Mouse (Mus musculus) liver, embryonic 16.5 days (tissue): ENCODE data around the gene Golph3. TPM values are rescaled to one million over a fixed set of nuclear protein-coding genes. Genes with fewer than 3 reads are reported as not detected.

Source experiments
- ATAC-seq: fragments of 200-750 bp; cut with Nextera tagmentation; 2 replicates; pipeline ENCODE4 v1.8.0; 2017; ENCODE audit warnings: low read depth, mild to moderate bottlenecking, moderate number of reproducible peaks, moderate library complexity
- H3K27ac ChIP-seq: fragments of 300-500 bp; sonication (generic); 2 replicates; pipeline ENCODE4 v1.5.1; 2014; ENCODE audit warnings: mild to moderate bottlenecking, low read length
- H3K27me3 ChIP-seq: fragments of 300-500 bp; sonication (generic); 2 replicates; pipeline ENCODE4 v1.6.1; 2014; ENCODE audit warnings: low read depth, low read length, mixed read lengths; ENCODE audit not compliant: control insufficient read depth, insufficient read depth
- H3K36me3 ChIP-seq: fragments of 300-500 bp; sonication (generic); 2 replicates; pipeline ENCODE4 v1.6.1; 2014; ENCODE audit warnings: mild to moderate bottlenecking; ENCODE audit not compliant: control insufficient read depth, insufficient read depth
- H3K4me1 ChIP-seq: fragments of 300-500 bp; sonication (generic); 2 replicates; pipeline ENCODE4 v1.6.1; 2014; ENCODE audit warnings: low read depth, low read length, mixed read lengths; ENCODE audit not compliant: control insufficient read depth
- H3K4me2 ChIP-seq: fragments of 300-500 bp; sonication (generic); 2 replicates; pipeline ENCODE4 v1.6.1; 2014; ENCODE audit warnings: low read depth, low read length, mixed read lengths
- H3K4me3 ChIP-seq: fragments of 300-500 bp; sonication (generic); 2 replicates; pipeline ENCODE4 v1.5.1; 2014; ENCODE audit warnings: low read depth, mild to moderate bottlenecking, low read length
- H3K9ac ChIP-seq: fragments of 300-500 bp; sonication (generic); 2 replicates; pipeline ENCODE4 v1.6.1; 2014; ENCODE audit warnings: low read depth, low read length
- H3K9me3 ChIP-seq: fragments of 300-500 bp; sonication (generic); replicated peaks from 2 replicates; pipeline ENCODE4 v1.6.1; 2016; ENCODE audit warnings: low read length; ENCODE audit not compliant: control insufficient read depth
- WGBS: fragments of 180-500 bp; shearing (Covaris S2); extraction: QIAGEN DNeasy Blood & Tissue Kit; methylation state at CpG from one replicate; pipeline ENCODE4 v1.1.7; 2014; ENCODE audit not compliant: insufficient replicate concordance; 5-methylcytosine and 5-hydroxymethylcytosine counted together
- polyA plus RNA-seq: library from polyadenylated mRNA; unstranded; fragments of >200 nt; fragmentation: Nextera tagmentation; extraction: Ambion mirVana; gene quantifications from 2 replicates; pipeline ENCODE4 v1.2.1, GENCODE M21; 2015

Gene Golph3
- polyA plus RNA-seq, result 38.1 and 41.1 TPM in 2 replicates

DNA sequence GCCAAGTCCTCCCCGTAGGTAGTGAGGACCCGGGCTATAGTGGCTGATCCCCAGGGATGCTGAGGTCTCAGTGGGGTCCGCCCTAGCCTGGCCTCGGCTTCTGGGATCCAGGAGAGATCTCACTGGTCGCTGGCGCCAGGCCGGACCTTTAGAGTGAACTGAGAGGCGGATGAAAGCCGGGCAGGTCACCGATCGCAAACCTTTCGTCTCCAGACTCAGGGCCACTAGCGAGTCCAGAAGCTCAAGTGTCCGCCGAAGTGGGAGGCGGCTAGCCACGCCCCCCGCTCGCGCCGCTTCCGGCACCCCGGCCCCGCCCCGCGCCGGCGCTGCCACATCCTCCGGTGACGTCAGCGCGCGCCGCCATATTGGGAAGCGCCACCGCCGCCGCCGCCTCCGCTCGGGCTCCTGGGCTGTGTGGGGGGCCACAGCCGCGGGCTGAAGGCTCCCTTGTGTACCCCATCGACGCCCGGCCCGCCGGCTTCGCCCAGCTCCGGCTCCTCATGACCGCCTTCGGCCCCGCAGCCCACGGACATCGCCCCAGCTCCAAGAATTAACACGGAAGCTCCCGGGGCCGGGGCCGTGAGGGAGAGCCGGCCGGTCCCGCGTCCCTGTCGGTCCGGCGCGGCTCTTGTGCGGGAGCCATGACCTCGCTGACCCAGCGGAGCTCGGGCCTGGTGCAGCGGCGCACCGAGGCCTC lies at the start of gene Golph3:
Gene Golph3 (plus strand): TSS at position 360 of the 697 bp plus-strand sequence.
- peak; percentile 89 for ATAC-seq
- WGBS, result under 1% methylated on average over 62 of the region's 74 CpGs
- H3K9ac ChIP-seq, result peak within 1 kb of the TSS; percentile 99
- no peaks in the 10 kb centered on the region for H3K36me3 ChIP-seq
- H3K4me2 ChIP-seq, result peak within 1 kb of the TSS; percentile 80
- H3K4me3 ChIP-seq, result peak within 1 kb of the TSS; percentile 99
- H3K4me1 ChIP-seq, result peaks cover 22% of the 10 kb centered on the region
- no peaks in the 10 kb centered on the region for H3K9me3 ChIP-seq
- no peaks in the 10 kb centered on the region; the same call in 1 of the 2 replicates for H3K27me3 ChIP-seq
- H3K27ac ChIP-seq, result peak within 1 kb of the TSS; percentile 94

DNA sequence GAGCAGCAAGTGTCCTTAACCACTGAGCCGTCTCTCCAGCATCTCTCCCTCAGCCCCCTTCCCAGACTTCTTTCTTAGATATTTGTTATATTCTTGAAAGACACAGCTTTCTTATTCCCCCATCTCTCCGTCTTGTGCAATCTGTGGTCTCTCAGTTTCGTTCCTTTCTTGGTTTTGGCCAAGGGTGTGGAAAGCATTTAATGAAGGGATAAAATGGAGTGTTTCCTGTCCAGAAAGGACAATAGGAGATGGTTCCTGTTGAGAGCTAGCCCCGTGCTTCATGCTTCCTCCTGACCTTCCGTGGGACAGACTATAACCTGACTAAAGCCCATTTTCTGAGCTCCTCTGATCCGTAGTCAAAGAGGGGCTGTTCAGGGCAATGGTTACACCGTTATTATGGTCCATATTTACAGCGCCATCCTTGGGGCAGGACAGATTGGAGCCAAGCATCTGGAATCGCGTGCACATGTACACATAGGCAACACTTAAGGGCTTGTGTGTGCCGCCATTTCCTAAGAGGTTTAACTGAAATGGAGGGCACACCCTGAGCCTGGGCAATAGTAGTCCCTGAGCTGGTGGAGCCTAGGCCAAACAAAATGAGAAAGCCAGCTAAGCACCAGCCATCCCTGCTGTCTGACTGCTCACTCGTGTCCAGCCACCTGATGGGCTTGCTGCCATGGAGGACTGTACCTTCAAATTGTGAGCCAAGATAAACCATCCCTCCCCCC lies 47.8 kb upstream of the Golph3 start:
- H3K9me3 ChIP-seq, result no peaks in the 10 kb centered on the region
- H3K36me3 ChIP-seq, result peaks cover 8% of the 10 kb centered on the region; the same call in 1 of the 2 replicates
- no peak overlapping the region for H3K9ac ChIP-seq
- peaks cover 5% of the 10 kb centered on the region for H3K4me1 ChIP-seq
- H3K27ac ChIP-seq, result no peak overlapping the region
- no peak overlapping the region for H3K4me2 ChIP-seq
- 61% methylated on average over 12 of the region's 12 CpGs for WGBS
- H3K4me3 ChIP-seq, result no peak overlapping the region
- H3K27me3 ChIP-seq, result no peaks in the 10 kb centered on the region
- ATAC-seq, result no peak

DNA sequence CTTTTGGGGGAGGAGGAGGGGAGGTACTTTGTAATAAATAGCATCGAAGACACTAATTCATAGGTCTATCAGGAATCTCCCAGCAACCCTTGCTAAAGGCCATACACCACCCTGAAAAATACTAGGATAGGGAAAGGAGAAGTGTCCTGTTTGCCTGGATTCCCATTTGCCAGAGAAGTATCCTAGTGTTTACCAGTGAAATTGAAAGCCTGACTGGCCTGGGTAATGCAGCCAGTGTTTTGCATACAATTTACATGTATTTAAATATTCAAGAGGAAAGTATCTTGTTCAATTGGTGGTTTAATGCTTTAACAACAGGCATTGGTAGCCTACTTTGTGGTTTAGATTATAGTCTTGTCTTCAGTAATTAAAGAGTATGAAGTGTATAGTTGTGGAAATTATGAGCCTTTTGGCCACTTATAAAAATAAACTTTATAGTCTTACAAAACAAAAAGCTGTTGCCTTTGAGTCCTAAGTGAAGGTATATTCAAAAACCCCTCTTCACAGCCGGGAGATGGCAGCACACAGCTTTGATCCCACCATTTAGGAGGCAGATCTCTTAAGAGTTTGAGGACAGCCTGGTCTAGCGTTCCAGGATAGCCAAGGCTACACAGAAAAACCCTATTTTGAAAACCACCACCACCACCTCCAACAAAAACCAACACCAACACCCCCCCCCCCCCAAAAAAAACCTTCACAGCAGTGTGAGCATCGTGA lies 47.0 kb upstream of the Golph3 start:
- Histone ChIP-seq H3K4me3 (no peak overlapping the region), H3K4me1 (peaks cover 5% of the 10 kb centered on the region), H3K27ac (no peak overlapping the region), H3K36me3 (peaks cover 8% of the 10 kb centered on the region; the same call in 1 of the 2 replicates), H3K4me2 (no peak overlapping the region), H3K27me3 (no peaks in the 10 kb centered on the region), H3K9me3 (no peaks in the 10 kb centered on the region), H3K9ac (no peak overlapping the region)
- 48% methylated on average over 4 of the region's 4 CpGs for WGBS
- no peak for ATAC-seq

DNA sequence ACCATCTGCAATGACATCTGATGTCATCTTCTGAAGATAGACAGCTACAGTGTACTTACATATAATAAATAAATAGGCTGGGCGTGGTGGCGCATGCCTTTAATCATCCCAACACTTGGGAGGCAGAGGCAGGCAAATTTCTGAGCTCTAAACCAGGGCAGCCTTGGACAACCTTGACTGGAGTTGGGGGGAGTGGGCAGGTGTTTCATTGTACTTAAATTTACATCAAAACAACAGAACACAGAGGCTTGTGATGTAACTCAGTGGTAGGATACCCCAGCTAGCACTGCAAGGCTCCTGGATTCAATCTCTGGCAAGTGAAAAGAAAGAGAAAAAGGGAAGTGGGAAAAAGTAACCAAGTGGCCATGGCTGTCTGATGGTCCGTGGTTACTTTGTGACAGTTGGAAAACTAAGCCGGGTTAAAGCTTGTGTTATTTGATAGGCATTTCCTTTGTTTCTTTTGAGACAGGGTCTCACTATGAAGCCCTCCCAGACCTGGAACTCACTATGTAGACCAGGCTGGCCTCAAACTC lies 46.1 kb upstream of the Golph3 start:
- Histone ChIP-seq H3K9me3 (no peaks in the 10 kb centered on the region), H3K4me3 (no peak overlapping the region), H3K27ac (no peak overlapping the region), H3K27me3 (no peaks in the 10 kb centered on the region), H3K9ac (no peak overlapping the region), H3K36me3 (peaks cover under 1% of the 10 kb centered on the region; the same call in 1 of the 2 replicates), H3K4me2 (no peak overlapping the region), H3K4me1 (peaks cover 5% of the 10 kb centered on the region)
- ATAC-seq, result no peak
- WGBS, result 43% methylated on average over 4 of the region's 4 CpGs

DNA sequence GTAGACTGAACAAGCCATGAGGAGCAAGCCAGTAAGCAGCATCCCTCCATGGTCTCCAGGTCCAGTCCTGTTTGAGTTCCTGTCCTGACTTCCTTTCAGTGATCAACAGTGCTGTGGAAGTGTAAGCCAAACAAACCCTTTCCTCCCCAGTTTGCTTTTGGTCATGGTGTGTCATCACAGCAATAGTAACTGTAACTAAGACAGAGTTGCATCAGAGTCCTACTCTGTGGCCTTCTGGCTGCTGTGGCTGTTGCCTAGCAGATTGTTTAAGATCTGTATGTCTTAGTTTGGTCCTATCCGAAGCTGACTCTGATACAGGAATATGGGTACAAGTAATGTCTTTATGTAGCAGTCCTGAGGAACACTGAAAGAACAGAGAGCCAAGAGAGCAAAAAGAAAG lies 41.4 kb upstream of the Golph3 start:
- no peak overlapping the region for H3K9ac ChIP-seq
- WGBS, result 74% methylated on average over 1 of the region's 1 CpGs

DNA sequence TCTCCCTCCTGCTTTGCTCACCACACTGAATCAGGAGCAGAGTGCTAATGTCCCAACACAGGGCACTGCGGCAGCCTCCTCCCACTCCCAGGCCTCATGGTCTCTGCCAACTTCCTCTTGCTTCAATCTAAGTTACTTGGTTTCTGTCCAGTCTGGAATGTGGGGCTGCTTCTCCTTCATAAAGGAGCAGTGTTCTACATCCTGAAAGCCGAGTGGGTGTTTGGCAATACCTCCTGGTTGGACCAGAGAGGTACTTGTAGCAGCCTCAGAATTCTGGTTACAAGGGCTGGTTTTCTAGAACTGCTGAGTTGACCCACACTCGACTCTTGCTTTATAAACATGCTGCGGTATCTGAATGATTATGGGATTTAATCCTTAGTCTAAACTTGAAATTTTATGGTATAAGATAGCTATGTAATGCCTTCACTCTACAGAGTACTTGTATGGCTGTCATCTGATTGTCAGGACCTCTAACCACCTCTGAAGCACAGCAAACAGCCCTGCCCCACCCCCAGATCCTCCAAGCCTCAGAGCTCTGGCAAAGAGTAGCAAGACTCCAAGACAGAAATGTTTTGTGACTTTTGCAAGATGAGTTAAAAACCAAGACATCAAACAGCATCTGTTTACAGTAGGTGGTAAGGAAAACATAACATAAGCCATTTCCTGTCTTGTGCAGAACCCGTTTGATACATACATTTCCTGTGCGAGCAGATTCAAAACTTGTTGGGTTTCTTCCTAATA lies 36.3 kb upstream of the Golph3 start:
- H3K27me3 ChIP-seq, result no peaks in the 10 kb centered on the region
- no peak overlapping the region for H3K9ac ChIP-seq
- no peak overlapping the region for H3K4me2 ChIP-seq
- H3K4me3 ChIP-seq, result no peak overlapping the region
- no peak for ATAC-seq
- H3K27ac ChIP-seq, result no peak overlapping the region
- no peaks in the 10 kb centered on the region for H3K36me3 ChIP-seq
- 52% methylated on average over 6 of the region's 6 CpGs for WGBS
- H3K4me1 ChIP-seq, result no peaks in the 10 kb centered on the region
- no peaks in the 10 kb centered on the region for H3K9me3 ChIP-seq

More for the DNA sequence above, 41.4 kb upstream of the Golph3 start:
- no peaks in the 10 kb centered on the region for H3K27me3 ChIP-seq
- no peaks in the 10 kb centered on the region for H3K36me3 ChIP-seq
- no peaks in the 10 kb centered on the region for H3K4me1 ChIP-seq
- H3K4me3 ChIP-seq, result no peak overlapping the region
- H3K9me3 ChIP-seq, result no peaks in the 10 kb centered on the region
- no peak overlapping the region for H3K27ac ChIP-seq
- ATAC-seq, result no peak
- no peak overlapping the region for H3K4me2 ChIP-seq

DNA sequence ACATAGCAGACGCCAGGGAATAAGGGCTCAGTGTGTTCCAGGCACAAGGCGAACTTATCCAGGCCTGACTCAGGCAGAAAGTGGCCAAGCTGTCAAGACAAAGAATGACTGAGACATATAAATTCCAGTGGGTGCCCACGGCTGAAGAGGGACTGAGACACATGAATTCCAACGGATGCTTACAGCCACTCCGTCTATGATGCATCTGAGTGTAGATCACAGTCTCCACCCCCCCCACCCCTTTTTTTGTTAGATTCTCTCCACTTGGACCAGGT lies 35.8 kb upstream of the Golph3 start:
- no peak overlapping the region for H3K4me2 ChIP-seq
- no peaks in the 10 kb centered on the region for H3K9me3 ChIP-seq
- no peaks in the 10 kb centered on the region for H3K4me1 ChIP-seq
- no peak overlapping the region for H3K9ac ChIP-seq
- no peak overlapping the region for H3K27ac ChIP-seq
- no peak for ATAC-seq
- H3K27me3 ChIP-seq, result no peaks in the 10 kb centered on the region
- H3K4me3 ChIP-seq, result no peak overlapping the region
- WGBS, result 64% methylated on average over 5 of the region's 5 CpGs
- no peaks in the 10 kb centered on the region for H3K36me3 ChIP-seq

DNA sequence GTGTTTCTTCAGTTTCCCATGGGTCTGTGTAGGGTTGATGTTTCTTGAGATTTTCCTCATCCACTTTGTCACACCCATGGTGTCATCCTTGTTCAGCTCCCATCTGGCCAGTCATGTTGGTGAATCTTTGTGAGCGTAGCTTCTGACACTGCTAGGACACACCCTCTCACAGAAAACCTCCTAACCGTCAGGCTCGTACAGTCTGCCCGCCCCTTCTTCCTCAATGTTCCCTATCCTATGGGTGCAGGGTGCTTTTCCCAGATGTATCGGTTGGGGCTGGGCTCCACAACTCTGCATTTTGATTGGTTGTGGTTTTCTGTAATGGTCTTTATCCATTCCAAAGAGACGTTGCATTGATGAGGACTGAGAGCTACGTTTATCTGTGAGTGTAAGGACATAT lies 30.9 kb upstream of the Golph3 start:
- Histone ChIP-seq H3K4me2 (no peak overlapping the region), H3K4me1 (no peaks in the 10 kb centered on the region), H3K27ac (no peak overlapping the region), H3K9me3 (no peaks in the 10 kb centered on the region), H3K9ac (no peak overlapping the region), H3K36me3 (no peaks in the 10 kb centered on the region), H3K4me3 (no peak overlapping the region), H3K27me3 (no peaks in the 10 kb centered on the region)
- peak; percentile 37; the same call in 1 of the 2 replicates for ATAC-seq
- 31% methylated on average over 7 of the region's 7 CpGs for WGBS
